Mouse (Mus musculus): ENCODE results near the gene 9230112D13Rik. TPM values are rescaled to one million over a fixed set of nuclear protein-coding genes. Genes with fewer than 3 reads are reported as not detected.

Gene 9230112D13Rik
- not detected in 2 replicates for polyA plus RNA-seq (2012; rRNA removed)

DNA sequence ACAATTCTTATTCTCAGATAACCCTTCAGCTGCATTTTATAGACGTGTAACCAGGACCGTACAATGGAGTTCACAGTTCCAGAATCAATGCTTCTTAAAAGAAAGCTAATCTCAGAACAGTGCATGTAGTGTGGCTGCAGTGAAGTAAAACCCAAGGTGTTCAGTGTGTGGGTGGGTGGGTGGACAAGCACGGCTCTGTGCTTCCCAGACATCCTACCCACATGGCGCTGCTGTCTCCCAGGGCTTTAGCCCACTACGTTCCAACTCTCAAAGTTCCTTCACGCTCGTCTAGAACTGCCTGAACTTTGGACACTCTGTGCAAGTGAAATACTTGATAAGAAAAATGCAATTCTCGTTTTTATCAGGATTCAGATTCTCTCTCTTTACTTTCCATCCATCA is at the start of gene 9230112D13Rik:
Gene 9230112D13Rik (minus strand): TSS at position 101 of the 400 bp plus-strand sequence.

DNA sequence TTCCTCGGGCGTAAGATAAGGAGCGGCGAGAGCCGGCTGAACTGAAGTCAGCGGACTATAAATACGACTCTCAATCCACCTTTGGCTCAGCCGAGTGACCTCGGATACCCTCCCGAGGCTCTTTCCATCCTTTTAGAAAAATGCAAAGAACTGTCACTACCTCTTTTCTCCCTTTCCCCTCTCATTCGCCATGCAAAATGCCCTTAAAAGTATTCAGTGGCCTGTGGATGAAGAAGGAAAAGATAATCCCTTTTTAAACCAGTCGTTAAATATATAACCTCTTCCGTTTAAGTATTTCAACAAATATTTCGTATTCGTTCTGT is 19.3 kb downstream of the 9230112D13Rik start, which contains the start of gene Bmpr1a:
Gene Bmpr1a (minus strand): TSS at position 17 of the 323 bp plus-strand sequence.

Other genes with a start within 250 kb of the 9230112D13Rik start
- gene Shld2, start 212.3 kb downstream of the 9230112D13Rik start, polyA plus RNA-seq (2012; rRNA removed) = 3.5 and 4.1 TPM in 2 replicates
- gene Glud1, start 212.1 kb downstream of the 9230112D13Rik start, polyA plus RNA-seq (2012; rRNA removed) = 82.1 and 89.2 TPM in 2 replicates
- 1.3 TPM in 1 of 2 replicates, not detected in the other for gene Fam25c, start 167.4 kb downstream of the 9230112D13Rik start, polyA plus RNA-seq (2012; rRNA removed)
- 90.9 and 192 TPM in 2 replicates for gene Sncg, start 148.0 kb downstream of the 9230112D13Rik start, polyA plus RNA-seq (2012; rRNA removed)
- 3.3 and 4.0 TPM in 2 replicates for gene Mmrn2, start 147.3 kb downstream of the 9230112D13Rik start, polyA plus RNA-seq (2012; rRNA removed)
- gene Bmpr1a, start 19.5 kb downstream of the 9230112D13Rik start, polyA plus RNA-seq (2012; rRNA removed) = 22.0 and 23.9 TPM in 2 replicates
- gene Ldb3, start 65.9 kb upstream of the 9230112D13Rik start, polyA plus RNA-seq (2012; rRNA removed) = 0.68 and 6.3 TPM in 2 replicates
- gene Opn4, start 77.3 kb upstream of the 9230112D13Rik start, polyA plus RNA-seq (2012; rRNA removed) = 0.16 TPM in 1 of 2 replicates, not detected in the other
- gene Wapl, start 151.1 kb upstream of the 9230112D13Rik start, polyA plus RNA-seq (2012; rRNA removed) = 19.8 and 21.7 TPM in 2 replicates

Measured in central nervous system, embryonic 14 days (tissue).